Mouse (Mus musculus): ENCODE measurements around the gene Lpar6.

Lpar6 gene

GRCm38 (mm10) chr14:73255426-73255970 is 17.8 kb downstream of the Lpar6 start:
- DNase-seq (ENCODE audit: low spot score in 2 of 2): no peak

GRCm38 (mm10) chr14:73257348-73257747 is 19.7 kb downstream of the Lpar6 start:
- DNase-seq (ENCODE audit: low spot score in 2 of 2): no peak

- no peak for DNase-seq (ENCODE audit: low spot score in 2 of 2)
Observed at GRCm38 (mm10) chr14:73258181-73258580, 20.5 kb downstream of the Lpar6 start.

GRCm38 (mm10) chr14:73262210-73262609 is 24.5 kb downstream of the Lpar6 start:
- DNase-seq (ENCODE audit: low spot score in 2 of 2): no peak

- no peak for DNase-seq (ENCODE audit: low spot score in 2 of 2)
Observed at GRCm38 (mm10) chr14:73266166-73266565, 28.5 kb downstream of the Lpar6 start.

GRCm38 (mm10) chr14:73271807-73272206 is 34.1 kb downstream of the Lpar6 start:
- no peak for DNase-seq (ENCODE audit: low spot score in 2 of 2)

- no peak for DNase-seq (ENCODE audit: low spot score in 2 of 2)
Observed at GRCm38 (mm10) chr14:73279096-73279495, 41.4 kb downstream of the Lpar6 start.

GRCm38 (mm10) chr14:73280996-73281395 is 43.3 kb downstream of the Lpar6 start:
- no peak for DNase-seq (ENCODE audit: low spot score in 2 of 2)

- DNase-seq (ENCODE audit: low spot score in 2 of 2): no peak
Observed at GRCm38 (mm10) chr14:73289915-73290314, 52.2 kb downstream of the Lpar6 start.

GRCm38 (mm10) chr14:73292434-73292833 is 54.7 kb downstream of the Lpar6 start:
- DNase-seq (ENCODE audit: low spot score in 2 of 2): no peak

Data from right cerebral cortex, postnatal 36 days (tissue).